Mouse (Mus musculus) forebrain, postnatal 0 days (tissue): ENCODE measurements around the gene Ncoa3. TPM values are rescaled to one million over a fixed set of nuclear protein-coding genes. Genes with fewer than 3 reads are reported as not detected.
"Not testable (repeated sequence)": the region's sequence is repeated elsewhere in the genome, so short reads cannot be mapped to it uniquely, and the experiment has no call there.

ENCODE experiments used
- ATAC-seq: fragments of 200-750 bp; cut with Nextera tagmentation; 2 replicates; pipeline ENCODE4 v1.8.0; 2017; ENCODE audit warnings: mild to moderate bottlenecking, moderate library complexity
- DNase-seq: peaks from one replicate; pipeline ENCODE4 v3.0.0-alpha.2; 2015
- H3K27ac ChIP-seq: fragments of 300-500 bp; sonication (generic); 2 replicates; pipeline ENCODE4 v1.5.1; 2014; ENCODE audit warnings: low read depth, mild to moderate bottlenecking, antibody characterized with exemption, low read length, moderate library complexity, mixed read lengths
- H3K27me3 ChIP-seq: fragments of 300-500 bp; sonication (generic); 2 replicates; pipeline ENCODE4 v1.6.1; 2014; ENCODE audit warnings: mild to moderate bottlenecking, low read length, mixed read lengths; ENCODE audit not compliant: insufficient read depth
- H3K36me3 ChIP-seq: fragments of 300-500 bp; sonication (generic); 2 replicates; pipeline ENCODE4 v1.6.1; 2014; ENCODE audit warnings: mild to moderate bottlenecking, moderate library complexity; ENCODE audit not compliant: insufficient read depth
- H3K4me1 ChIP-seq: fragments of 300-500 bp; sonication (generic); 2 replicates; pipeline ENCODE4 v1.6.1; 2014; ENCODE audit warnings: antibody characterized with exemption; ENCODE audit not compliant: insufficient read depth
- H3K4me2 ChIP-seq: fragments of 300-500 bp; sonication (generic); 2 replicates; pipeline ENCODE4 v1.6.1; 2014; ENCODE audit warnings: low read depth, mild to moderate bottlenecking, moderate library complexity
- H3K4me3 ChIP-seq: fragments of 300-500 bp; sonication (generic); 2 replicates; pipeline ENCODE4 v1.5.1; 2014; ENCODE audit warnings: low read depth, low read length, mixed read lengths
- H3K9ac ChIP-seq: fragments of 300-500 bp; sonication (generic); 2 replicates; pipeline ENCODE4 v1.6.1; 2014; ENCODE audit warnings: mild to moderate bottlenecking
- H3K9me3 ChIP-seq: fragments of 300-500 bp; sonication (generic); 2 replicates; pipeline ENCODE4 v1.6.1; 2016; ENCODE audit warnings: low read length
- CTCF ChIP-seq: sonication (generic); IDR thresholded peaks from 2 replicates; pipeline ENCODE4 v1.5.1; 2016; ENCODE audit warnings: antibody characterized with exemption, control low read depth, low read depth
- WGBS: fragments of 180-500 bp; shearing (Covaris S2); extraction: QIAGEN DNeasy Blood & Tissue Kit; methylation state at CpG from one replicate; pipeline ENCODE4 v1.1.7; 2014; 5-methylcytosine and 5-hydroxymethylcytosine counted together
- polyA plus RNA-seq: library from polyadenylated mRNA; unstranded; fragments of >200 nt; fragmentation: Nextera tagmentation; extraction: Ambion mirVana; gene quantifications from 2 replicates; pipeline ENCODE4 v1.2.1, GENCODE M21; 2015
- total RNA-seq: library from RNA; depleted of rRNA; stranded (reverse); fragments of >200 nt; gene quantifications from 2 replicates; pipeline ENCODE4 v1.2.3, GENCODE M21; 2014

The Ncoa3 gene
- total and polyA plus RNA-seq, 2 experiments from 2014 or later, result 9.8 to 24.1 TPM

DNA sequence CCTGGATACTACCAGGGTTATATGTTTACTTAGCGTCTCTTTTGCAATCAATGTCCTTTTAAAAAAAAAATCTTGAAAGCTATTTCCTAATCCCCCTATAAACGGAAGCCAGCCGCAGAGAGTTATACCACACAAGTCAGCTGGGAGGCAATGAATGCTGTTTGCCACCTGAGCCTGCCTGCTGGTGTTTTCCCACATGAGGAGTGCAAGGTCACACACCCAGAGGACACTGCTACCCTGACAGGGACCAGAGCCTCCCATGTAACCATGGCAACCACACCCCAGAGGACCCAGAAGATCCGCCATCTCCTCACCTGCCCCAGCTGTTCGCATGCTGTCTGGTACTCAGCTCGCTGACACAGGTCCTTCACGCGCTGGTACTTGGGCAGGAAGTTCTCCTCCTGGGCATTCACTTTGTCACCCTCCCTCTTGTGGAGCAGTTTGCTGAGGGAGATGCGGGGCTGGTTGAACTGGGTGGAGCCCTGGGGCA lies 91.2 kb downstream of the Ncoa3 start:
- ATAC-seq (no peak), DNase-seq (no peak)
- Histone ChIP-seq H3K36me3 (peaks cover 11% of the 10 kb centered on the region; the same call in 1 of the 2 replicates), H3K9ac (no peak overlapping the region), H3K27me3 (no peaks in the 10 kb centered on the region), H3K9me3 (no peaks in the 10 kb centered on the region), H3K27ac (no peak overlapping the region), H3K4me2 (no peak overlapping the region), H3K4me1 (no peaks in the 10 kb centered on the region), H3K4me3 (no peak overlapping the region)
- 85% methylated on average over 9 of the region's 9 CpGs for WGBS
- TF ChIP-seq CTCF, result no peak

DNA sequence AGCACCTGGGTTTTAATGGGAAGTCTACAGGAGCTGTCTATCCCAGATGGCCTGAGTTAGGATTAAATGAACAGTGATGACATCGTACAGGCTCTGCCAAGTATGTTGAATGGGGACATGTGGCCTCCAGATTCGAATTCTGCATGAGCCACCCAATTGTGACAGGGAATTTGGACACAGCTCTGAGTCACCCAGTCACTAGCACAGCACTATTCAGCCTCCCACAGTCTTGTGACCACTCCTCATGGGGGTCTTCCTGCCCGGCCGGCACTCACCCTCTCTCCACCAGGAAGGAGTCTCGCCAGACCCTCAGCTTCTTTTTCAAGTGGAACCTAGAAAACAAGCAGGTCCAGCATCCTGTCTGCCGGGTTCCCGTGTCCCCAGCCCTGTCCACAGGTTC lies 91.7 kb downstream of the Ncoa3 start:
- H3K9ac ChIP-seq, result no peak overlapping the region
- no peaks in the 10 kb centered on the region for H3K27me3 ChIP-seq
- H3K27ac ChIP-seq, result no peak overlapping the region
- DNase-seq, result no peak
- no peaks in the 10 kb centered on the region for H3K9me3 ChIP-seq
- TF ChIP-seq CTCF, result no peak
- no peak overlapping the region for H3K4me3 ChIP-seq
- H3K4me2 ChIP-seq, result no peak overlapping the region
- no peak for ATAC-seq
- H3K4me1 ChIP-seq, result no peaks in the 10 kb centered on the region
- peaks cover 7% of the 10 kb centered on the region; the same call in 1 of the 2 replicates for H3K36me3 ChIP-seq
- WGBS, result 88% methylated on average over 7 of the region's 7 CpGs

DNA sequence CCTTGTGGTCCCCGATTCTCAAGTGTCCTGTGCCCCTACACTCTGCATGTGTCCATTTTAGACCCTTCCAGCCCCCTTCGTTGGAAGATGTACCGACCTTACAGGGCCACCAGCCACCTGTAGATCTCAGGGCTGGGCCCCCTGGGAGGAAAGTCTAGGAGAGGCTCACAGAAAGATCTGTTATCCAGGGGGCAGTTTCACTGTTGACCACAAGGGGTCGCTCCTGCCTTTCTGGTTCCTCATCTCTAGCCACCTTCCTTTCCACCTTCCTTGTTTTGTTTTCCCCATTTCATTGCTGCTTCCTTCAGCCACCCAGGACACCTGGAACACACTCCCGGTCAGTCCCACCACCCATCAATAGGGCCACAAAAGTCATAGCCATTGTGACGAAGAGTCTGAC lies 92.5 kb downstream of the Ncoa3 start:
- H3K4me2 ChIP-seq, H3K9ac ChIP-seq, H3K36me3 ChIP-seq, H3K27ac ChIP-seq, H3K9me3 ChIP-seq, H3K4me1 ChIP-seq, H3K27me3 ChIP-seq, H3K4me3 ChIP-seq: not testable (repeated sequence)
- DNase-seq (peak; percentile 77), ATAC-seq (peak; percentile 33; the same call in 1 of the 2 replicates)
- WGBS, result 42% methylated on average over 6 of the region's 6 CpGs
- TF ChIP-seq CTCF, result peak; percentile 85

DNA sequence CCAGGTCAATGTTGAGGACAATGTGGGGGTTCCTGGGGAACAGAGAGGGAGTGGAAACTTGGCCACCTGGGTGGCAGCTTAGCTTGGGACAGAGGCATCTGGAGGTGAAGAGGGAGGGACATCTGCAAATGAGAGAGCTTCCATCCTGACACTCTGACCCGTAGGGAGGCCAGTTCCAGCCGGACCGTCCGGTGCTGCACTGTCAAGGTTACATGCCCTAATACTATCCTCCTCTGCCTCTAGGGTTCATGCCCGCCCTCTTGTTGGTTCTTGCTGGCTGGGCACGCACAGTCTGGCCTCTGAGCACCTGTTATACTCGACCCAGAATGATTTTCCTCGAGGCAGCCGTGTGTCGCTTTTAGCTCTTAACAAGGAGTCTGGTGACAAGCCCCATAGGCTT lies 93.3 kb downstream of the Ncoa3 start:
- ATAC-seq (no peak), DNase-seq (no peak)
- H3K4me3 ChIP-seq, result no peak overlapping the region
- no peak for TF ChIP-seq CTCF
- 91% methylated on average over 10 of the region's 10 CpGs for WGBS
- H3K4me2 ChIP-seq, result no peak overlapping the region
- no peaks in the 10 kb centered on the region for H3K27me3 ChIP-seq
- H3K4me1 ChIP-seq, result no peaks in the 10 kb centered on the region
- no peaks in the 10 kb centered on the region for H3K9me3 ChIP-seq
- H3K27ac ChIP-seq, result no peak overlapping the region
- H3K36me3 ChIP-seq, result peaks cover 8% of the 10 kb centered on the region; the same call in 1 of the 2 replicates
- H3K9ac ChIP-seq, result no peak overlapping the region

- ATAC-seq (no peak), DNase-seq (no peak)
- Histone ChIP-seq H3K27me3 (no peaks in the 10 kb centered on the region), H3K9ac (no peak overlapping the region), H3K9me3 (no peaks in the 10 kb centered on the region), H3K4me2 (no peak overlapping the region), H3K36me3 (peaks cover 12% of the 10 kb centered on the region; the same call in 1 of the 2 replicates), H3K4me3 (no peak overlapping the region), H3K4me1 (no peaks in the 10 kb centered on the region), H3K27ac (no peak overlapping the region)
- TF ChIP-seq CTCF, result no peak
- WGBS, result 87% methylated on average over 29 of the region's 29 CpGs
These were observed 94.2 kb downstream of the Ncoa3 start for GRCm38 (mm10) chr2:166086457-166087233.

DNA sequence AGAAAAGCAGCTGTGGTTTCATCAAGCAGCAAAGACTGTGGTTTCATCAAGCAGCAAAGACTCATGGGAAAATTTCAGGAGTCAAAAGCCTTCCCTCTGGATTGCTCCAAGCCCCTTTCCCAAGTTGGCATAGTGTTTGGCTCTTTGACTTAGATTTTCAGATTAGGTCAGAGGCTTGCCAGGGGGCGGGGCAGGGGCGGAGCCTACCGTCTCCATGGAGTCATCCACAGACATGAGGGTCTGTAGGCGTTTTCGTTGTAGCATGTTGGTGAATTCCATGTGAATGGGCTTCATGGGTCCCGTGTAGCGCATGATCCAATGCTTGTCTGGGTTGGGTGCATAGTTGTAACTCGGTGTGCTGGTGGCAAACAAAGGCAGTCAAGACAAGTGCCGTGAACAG lies 96.6 kb downstream of the Ncoa3 start:
- ATAC-seq, result no peak
- Histone ChIP-seq H3K4me3 (no peak overlapping the region), H3K9me3 (no peaks in the 10 kb centered on the region), H3K9ac (no peak overlapping the region), H3K27me3 (no peaks in the 10 kb centered on the region), H3K27ac (no peak overlapping the region), H3K4me1 (no peaks in the 10 kb centered on the region), H3K4me2 (no peak overlapping the region), H3K36me3 (peaks cover 11% of the 10 kb centered on the region; the same call in 1 of the 2 replicates)
- no peak for TF ChIP-seq CTCF
- DNase-seq, result no peak
- 88% methylated on average over 9 of the region's 9 CpGs for WGBS

GRCm38 (mm10) chr2:166090131-166090581 lies 97.7 kb downstream of the Ncoa3 start:
- H3K27me3 ChIP-seq, result no peaks in the 10 kb centered on the region
- H3K4me1 ChIP-seq, result no peaks in the 10 kb centered on the region
- 53% methylated on average over 7 of the region's 7 CpGs for WGBS
- H3K9ac ChIP-seq, result no peak overlapping the region
- TF ChIP-seq CTCF, result 0 out of 2 replicates have a peak, but pooled peaks have one; percentile 0
- no peak overlapping the region for H3K27ac ChIP-seq
- H3K4me3 ChIP-seq, result no peak overlapping the region
- no peaks in the 10 kb centered on the region for H3K9me3 ChIP-seq
- no peak overlapping the region for H3K4me2 ChIP-seq
- DNase-seq, result no peak
- H3K36me3 ChIP-seq, result 0 out of 2 replicates have a peak, but pooled peaks cover 11% of the 10 kb centered on the region
- ATAC-seq, result no peak
